Mouse (Mus musculus): ENCODE measurements around the gene Casz1. TPM values are rescaled to one million over a fixed set of nuclear protein-coding genes. Genes with fewer than 3 reads are reported as not detected.
A peak's percentile ranks its signal among the peaks of the same experiment; 100 is the strongest.

Casz1 gene
- total RNA-seq (2021), result 10 to 100 TPM; 39.3 to 42.0 TPM
- long read RNA-seq, experiment 1, full-length matches to known transcripts, result 2 of 22 reads
- long read RNA-seq, experiment 1, partial matches to known transcripts, result 12 of 22 reads
- long read RNA-seq, experiment 1, other reads (novel, unspliced or antisense), result 8 of 22 reads
- long read RNA-seq, experiment 2, full-length matches to known transcripts, result 3 of 25 reads
- long read RNA-seq, experiment 2, partial matches to known transcripts, result 19 of 25 reads
- long read RNA-seq, experiment 2, other reads (novel, unspliced or antisense), result 3 of 25 reads

- peak; percentile 96 for DNase-seq
Observed at GRCm38 (mm10) chr4:148804137-148804779, at the start of gene Casz1. TSS of gene Casz1 (plus strand) at chr4:148804429.

DNA sequence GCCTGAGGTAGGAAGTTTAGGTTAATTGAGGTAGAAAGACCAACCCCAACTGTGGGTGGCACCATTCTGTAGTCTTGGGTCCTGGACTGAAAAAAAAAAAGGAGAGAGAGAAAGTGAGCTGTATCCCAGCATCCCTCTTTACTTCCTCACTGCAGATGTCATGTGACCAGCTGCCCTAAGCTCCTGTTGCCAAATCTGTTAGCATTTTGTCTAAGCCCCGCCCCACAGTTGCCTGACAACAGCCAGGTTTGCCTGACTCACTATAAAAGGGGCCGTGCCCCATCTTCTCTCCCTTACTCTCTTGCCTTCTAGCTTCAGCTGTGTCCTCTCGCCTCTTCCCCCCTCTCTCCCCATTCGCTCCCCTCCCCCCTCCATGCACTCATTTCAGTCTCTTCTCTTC lies 45.4 kb upstream of the Casz1 start:
- DNase-seq, result no peak

- no peak for DNase-seq
Observed at GRCm38 (mm10) chr4:148760152-148760551, 44.1 kb upstream of the Casz1 start.

- DNase-seq, result no peak
Observed at GRCm38 (mm10) chr4:148766021-148766775, 38.0 kb upstream of the Casz1 start.

DNA sequence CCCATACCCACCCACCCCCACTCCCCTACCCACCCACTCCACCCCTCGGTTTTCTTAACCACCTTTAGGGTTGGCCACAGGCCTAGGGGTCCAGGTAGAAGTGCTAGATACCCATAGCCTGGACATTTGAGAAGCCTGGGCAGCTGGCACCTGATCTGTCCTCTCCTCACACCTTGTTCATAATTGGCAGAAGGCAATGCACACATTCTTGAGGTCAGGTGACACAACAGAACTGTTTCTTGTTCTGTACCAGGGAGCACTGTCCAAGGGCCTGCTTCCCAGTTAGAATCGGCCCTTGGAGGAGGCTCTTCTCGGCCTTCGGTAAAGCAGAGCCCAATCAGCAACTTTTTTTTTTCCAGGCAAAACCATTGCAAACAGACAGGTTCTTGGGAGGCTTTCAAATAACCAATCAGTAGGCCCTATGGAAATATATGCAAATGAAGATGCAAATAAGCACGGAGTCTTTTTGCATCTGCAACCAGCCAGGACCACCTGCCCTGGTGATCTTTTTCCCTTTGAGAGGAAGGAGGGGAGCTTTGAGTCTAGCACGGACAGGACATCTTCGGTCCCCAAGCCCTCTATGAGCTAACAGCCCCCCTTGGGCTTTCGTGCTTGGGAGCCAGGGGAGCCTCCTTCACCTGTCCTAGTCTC lies 36.4 kb upstream of the Casz1 start:
- no peak for DNase-seq

DNA sequence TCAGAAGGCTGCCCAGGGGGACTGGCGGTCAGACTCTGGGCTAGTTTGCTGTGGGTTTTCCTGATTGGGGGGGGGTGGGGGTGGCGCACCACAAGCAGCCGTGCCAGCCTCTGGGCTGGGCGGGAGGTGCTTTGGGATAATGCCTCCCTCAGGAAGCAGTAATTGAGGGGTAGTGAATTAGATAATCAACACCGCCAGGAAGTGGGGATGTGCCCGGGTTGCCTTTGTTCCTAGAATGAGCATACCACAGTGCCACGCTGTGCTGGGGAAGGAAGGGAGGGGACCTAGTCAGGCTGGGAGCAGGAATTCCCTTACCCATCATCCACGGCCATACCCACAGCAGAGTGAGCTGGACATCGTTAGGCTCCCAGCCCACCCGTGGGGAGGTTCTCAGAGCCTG lies 35.6 kb upstream of the Casz1 start:
- no peak for DNase-seq

DNA sequence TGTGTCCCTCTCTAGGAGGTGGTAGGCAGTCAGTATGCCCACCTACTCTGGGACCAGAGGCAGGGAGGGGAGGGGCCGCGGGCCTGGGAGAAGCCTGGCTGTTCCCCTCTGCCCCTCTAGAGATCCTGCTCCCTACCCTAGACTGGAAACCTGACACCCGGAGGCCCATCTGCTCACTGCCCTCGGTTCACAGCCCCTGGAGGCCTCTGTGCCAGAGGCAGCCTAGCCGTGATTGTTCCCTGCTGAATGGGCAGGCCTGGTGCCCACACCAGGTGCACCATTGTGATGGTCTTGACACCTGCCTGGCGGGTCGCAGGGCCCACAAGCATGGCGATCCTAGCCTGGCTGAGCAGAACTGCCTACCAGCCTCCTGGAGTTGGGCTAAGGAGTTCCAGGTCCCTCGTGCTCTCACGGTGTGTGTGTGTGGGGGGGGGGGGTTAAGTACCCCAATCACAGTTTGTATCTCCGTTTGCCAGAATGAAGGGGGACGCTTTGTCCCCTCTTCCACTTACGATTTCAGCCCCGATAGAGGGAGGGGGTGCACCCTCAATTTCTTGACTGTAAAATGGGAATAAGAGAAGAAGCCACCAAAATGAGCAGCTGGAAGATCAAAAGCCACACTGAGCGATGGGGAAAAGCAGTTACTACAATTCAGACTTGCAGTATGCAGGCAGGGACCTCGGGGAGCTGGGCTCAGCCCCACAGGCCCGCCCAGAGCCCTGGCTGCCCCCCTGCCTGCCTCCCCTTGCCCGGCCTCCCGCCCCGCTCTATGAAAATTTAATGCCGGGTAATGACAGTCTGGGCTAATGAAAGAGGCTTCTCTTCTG lies 33.4 kb upstream of the Casz1 start:
- no peak for DNase-seq

GRCm38 (mm10) chr4:148771409-148771929 lies 32.8 kb upstream of the Casz1 start:
- DNase-seq, result no peak

- DNase-seq, result no peak
Observed at GRCm38 (mm10) chr4:148772658-148773057, 31.6 kb upstream of the Casz1 start.

DNA sequence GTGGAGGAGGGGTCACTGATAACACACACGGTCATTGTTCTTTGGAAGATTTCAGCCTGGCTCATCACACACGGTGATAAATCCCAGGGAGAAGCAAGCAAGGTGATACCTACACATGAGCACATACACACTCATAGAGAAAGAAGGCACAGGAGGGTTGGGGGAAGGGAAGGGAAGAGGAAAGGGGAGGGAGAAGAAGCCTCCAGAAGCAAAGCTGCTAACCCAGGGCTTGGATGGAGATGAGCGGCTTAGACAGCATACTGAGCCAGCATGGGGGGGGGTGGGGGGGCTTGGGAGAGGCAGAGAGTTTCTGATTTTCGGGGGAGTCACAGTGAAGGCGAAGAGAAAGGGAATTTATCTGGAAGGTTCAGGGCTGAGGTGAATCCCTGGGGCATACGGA lies 30.2 kb upstream of the Casz1 start:
- DNase-seq, result no peak

GRCm38 (mm10) chr4:148775476-148776269 lies 28.6 kb upstream of the Casz1 start:
- DNase-seq, result no peak

GRCm38 (mm10) chr4:148780097-148780621 lies 24.1 kb upstream of the Casz1 start:
- DNase-seq, result no peak

- DNase-seq, result no peak
Observed at GRCm38 (mm10) chr4:148781516-148781915, 22.7 kb upstream of the Casz1 start.

- DNase-seq, result no peak
Observed at GRCm38 (mm10) chr4:148782880-148783279, 21.3 kb upstream of the Casz1 start.

- no peak for DNase-seq
Observed at GRCm38 (mm10) chr4:148783760-148784159, 20.5 kb upstream of the Casz1 start.

GRCm38 (mm10) chr4:148785053-148785567 lies 19.1 kb upstream of the Casz1 start:
- no peak for DNase-seq

- DNase-seq, result no peak
Observed at GRCm38 (mm10) chr4:148785995-148786394, 18.2 kb upstream of the Casz1 start.

DNA sequence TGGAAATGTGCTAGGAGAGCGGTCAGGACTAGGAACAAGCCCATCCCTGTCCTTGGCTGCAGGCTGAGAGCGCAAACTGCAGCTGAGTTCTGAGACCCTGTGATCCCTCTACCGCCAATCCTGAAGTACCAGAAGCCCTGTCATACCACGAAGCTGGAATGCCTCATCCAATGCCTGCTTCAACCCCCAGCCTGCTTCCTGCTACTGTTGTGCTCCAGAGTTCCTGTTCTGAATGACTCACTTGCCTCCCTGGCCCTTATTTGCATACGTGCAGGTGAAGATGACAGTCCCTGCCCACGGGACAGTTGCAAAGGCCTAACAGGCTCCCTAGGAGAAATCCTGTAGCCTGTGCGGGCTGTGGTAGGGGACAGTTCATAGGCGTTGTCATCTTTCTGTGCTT lies 13.3 kb upstream of the Casz1 start:
- DNase-seq, result no peak

DNA sequence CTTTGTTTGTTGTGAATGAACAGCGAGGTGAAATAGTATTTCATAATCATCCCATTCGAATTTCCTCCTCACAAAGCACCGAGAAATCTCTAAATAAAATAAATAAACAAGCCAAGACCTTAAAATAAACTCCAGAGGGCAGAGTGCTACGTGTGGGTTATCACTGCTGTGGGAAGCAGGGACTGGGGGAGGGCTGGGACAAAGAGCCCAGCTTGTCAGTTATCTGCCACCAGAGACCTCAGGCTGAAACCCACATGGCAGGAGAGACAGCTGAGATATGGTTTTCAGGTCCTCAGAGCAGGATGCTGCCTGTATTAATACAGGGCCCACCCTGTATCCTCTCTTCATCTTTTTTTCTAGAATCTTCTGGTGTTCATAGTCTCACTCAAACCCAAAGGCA lies 9.2 kb upstream of the Casz1 start:
- DNase-seq, result no peak
